Mouse (Mus musculus) cortical plate, adult 2 months (tissue): ENCODE measurements around the gene Gabbr2. TPM values are rescaled to one million over a fixed set of nuclear protein-coding genes. Genes with fewer than 3 reads are reported as not detected.

ENCODE experiments used
- H3K27ac ChIP-seq: fragments of 200-500 bp; 2 replicates; pipeline ENCODE4 v1.5.1; 2012; ENCODE audit warnings: low read length, control low read depth, inconsistent platforms; ENCODE audit not compliant: insufficient read depth
- H3K4me1 ChIP-seq: fragments of 200-500 bp; 2 replicates; pipeline ENCODE4 v1.6.1; 2011; ENCODE audit warnings: low read length; ENCODE audit not compliant: control insufficient read depth, insufficient read depth
- H3K4me3 ChIP-seq: fragments of 200-500 bp; 2 replicates; pipeline ENCODE4 v1.5.1; 2011; ENCODE audit warnings: mild to moderate bottlenecking, low read length, control low read depth; ENCODE audit not compliant: insufficient read depth
- CTCF ChIP-seq: fragments of 200-500 bp; IDR thresholded peaks from 2 replicates; pipeline ENCODE4 v1.5.1; 2011; ENCODE audit warnings: mild to moderate bottlenecking, control low read depth, low read length; ENCODE audit not compliant: insufficient read depth; ENCODE audit errors: extremely low read depth
- POLR2A ChIP-seq: fragments of 200-500 bp; IDR thresholded peaks from 2 replicates; pipeline ENCODE4 v1.6.1; 2011; ENCODE audit warnings: mild to moderate bottlenecking, low read length, control low read depth; ENCODE audit not compliant: insufficient read depth; ENCODE audit errors: extremely low read depth
- polyA plus RNA-seq: library from polyadenylated mRNA; depleted of rRNA; stranded (reverse); fragments of >200 nt; gene quantifications from 2 replicates; pipeline ENCODE4 v1.2.3, GENCODE M21; 2012

Gene Gabbr2
- polyA plus RNA-seq, 1 experiment = 139 TPM

DNA sequence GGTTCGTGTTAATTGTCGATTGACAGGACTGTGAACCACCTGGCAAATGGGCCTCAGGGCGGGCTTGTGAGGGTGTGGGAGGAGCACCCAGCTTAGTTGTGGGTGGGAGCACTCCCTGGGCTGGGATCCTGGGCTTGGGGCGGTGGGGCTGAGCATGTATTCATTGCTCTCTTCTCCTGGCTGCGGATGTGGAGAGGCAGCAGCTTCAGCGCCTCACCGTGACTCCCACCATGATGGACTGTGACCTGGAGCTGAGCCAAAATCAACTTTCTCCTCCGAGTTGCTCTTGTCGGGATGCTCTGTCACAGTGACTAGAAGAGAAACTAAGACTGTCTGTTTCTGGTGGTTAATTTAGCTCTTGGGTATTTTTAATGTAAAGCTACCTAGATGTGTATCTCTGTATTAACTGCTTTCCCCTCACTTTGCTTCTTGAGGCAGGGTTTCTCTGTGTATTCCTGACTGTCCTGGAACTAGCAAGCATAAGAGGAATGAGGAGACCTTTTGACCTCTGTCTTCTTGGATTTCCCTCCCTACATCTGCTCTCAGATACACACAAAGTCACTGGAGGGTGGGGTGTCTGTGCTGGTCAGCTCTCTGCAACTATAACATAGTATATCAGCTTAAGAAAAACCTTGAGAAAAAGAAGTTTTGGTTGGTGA lies 200.9 kb downstream of the Gabbr2 start:
- Histone ChIP-seq H3K27ac (no peak overlapping the region), H3K4me1 (peaks cover 7% of the 10 kb centered on the region)
- TF ChIP-seq CTCF (no peak), POLR2A (no peak)

DNA sequence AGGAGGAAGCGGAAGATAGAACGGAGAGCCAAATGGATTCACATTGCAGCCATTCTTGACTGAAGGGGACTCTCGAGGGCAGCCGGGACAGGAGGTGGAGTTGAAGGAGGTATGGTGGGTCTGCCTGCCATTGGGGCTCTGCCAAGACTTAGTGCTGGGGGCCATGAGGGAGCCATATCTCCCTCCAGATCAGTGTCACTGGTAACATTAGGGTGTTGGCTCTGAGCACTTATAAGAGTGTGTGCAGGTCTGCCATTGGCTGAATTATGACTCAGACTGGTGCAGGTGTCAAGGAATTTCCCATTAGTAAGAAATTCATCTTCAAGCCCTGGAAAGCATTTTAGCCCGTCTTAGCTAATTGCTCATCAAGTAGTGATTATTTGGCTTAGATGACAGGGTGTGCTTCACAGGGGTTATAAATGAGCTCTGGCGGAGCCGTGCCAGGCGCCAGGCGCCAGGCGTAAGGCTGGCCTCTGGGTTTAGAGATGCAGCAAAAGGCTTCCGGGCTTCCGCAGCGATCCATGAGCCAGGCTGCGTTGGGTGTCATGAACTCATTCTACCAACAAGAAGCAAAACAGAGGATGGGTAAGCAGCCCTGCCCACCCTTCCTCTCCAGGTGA lies 207.1 kb downstream of the Gabbr2 start:
- Histone ChIP-seq H3K4me3 (no peak overlapping the region), H3K4me1 (no peaks in the 10 kb centered on the region), H3K27ac (0 out of 2 replicates have a peak overlapping the region, but pooled peaks have one; percentile 17)
- TF ChIP-seq CTCF (no peak), POLR2A (no peak)

More for the DNA sequence above, 200.9 kb downstream of the Gabbr2 start:
- no peak overlapping the region for H3K4me3 ChIP-seq

- no peak overlapping the region for H3K27ac ChIP-seq
- H3K4me3 ChIP-seq = no peak overlapping the region
- H3K4me1 ChIP-seq = no peaks in the 10 kb centered on the region
- TF ChIP-seq CTCF (peak; percentile 30; the same call in 1 of the 2 replicates), POLR2A (no peak)
These were observed 210.6 kb downstream of the Gabbr2 start for GRCm38 (mm10) chr4:46781109-46781508.

- no peak overlapping the region for H3K27ac ChIP-seq
- H3K4me1 ChIP-seq = peaks cover 14% of the 10 kb centered on the region
- TF ChIP-seq POLR2A = no peak
- TF ChIP-seq CTCF = no peak
- no peak overlapping the region for H3K4me3 ChIP-seq
These were observed 215.7 kb downstream of the Gabbr2 start for GRCm38 (mm10) chr4:46775959-46776358.

DNA sequence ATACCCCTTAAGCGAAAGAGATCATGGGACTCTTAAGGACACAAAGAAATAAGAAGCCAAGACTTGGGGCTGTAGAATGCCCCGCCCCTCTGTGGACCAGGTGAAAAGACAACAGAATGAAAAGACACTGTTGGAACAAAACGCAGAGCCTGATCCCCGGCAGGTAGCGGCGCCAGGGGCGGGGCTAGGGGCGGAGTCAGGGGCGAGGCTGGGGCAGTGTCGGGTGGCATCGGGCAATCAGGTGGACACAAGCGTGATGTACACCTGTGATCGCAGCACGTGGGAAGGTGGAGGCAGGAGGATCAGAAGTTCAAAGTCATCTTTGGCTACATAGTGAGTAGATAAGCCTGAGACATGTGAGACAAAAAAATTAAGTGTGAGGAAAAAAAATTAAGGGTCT lies 217.0 kb downstream of the Gabbr2 start:
- no peak overlapping the region for H3K27ac ChIP-seq

GRCm38 (mm10) chr4:46773243-46773642 lies 218.4 kb downstream of the Gabbr2 start:
- no peak overlapping the region for H3K4me3 ChIP-seq
- 0 out of 2 replicates have a peak overlapping the region, but pooled peaks have one; percentile 17 for H3K27ac ChIP-seq
- TF ChIP-seq POLR2A (no peak), CTCF (peak; percentile 36)
- peaks cover 21% of the 10 kb centered on the region for H3K4me1 ChIP-seq

More for the DNA sequence above, 217.0 kb downstream of the Gabbr2 start:
- TF ChIP-seq POLR2A = no peak
- TF ChIP-seq CTCF = no peak
- Histone ChIP-seq H3K4me1 (peaks cover 21% of the 10 kb centered on the region), H3K4me3 (no peak overlapping the region)

- TF ChIP-seq POLR2A (no peak), CTCF (no peak)
- Histone ChIP-seq H3K27ac (0 out of 2 replicates have a peak overlapping the region, but pooled peaks have one; percentile 69), H3K4me1 (peaks cover 21% of the 10 kb centered on the region), H3K4me3 (no peak overlapping the region)
These were observed 219.1 kb downstream of the Gabbr2 start for GRCm38 (mm10) chr4:46772591-46772990.

DNA sequence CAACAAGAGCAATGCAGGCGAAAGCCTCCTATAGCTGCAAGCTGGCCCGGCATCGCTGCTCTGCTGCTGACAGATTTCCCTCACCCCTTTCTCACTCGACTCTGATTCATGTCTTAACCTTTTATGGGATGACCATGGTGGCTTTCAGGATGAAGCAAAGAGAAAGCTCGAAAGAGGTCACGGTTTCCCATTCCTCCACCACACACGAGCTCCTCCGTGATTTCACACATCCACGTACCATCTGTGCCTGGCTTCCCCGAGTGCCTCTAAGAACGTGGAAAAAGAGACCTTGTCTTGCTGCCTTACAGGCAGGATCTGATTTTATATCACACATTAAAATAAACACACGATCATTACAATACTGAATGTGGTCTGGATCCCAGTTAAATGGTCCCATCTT lies 220.6 kb downstream of the Gabbr2 start:
- TF ChIP-seq POLR2A (no peak), CTCF (no peak)
- H3K4me1 ChIP-seq = peaks cover 21% of the 10 kb centered on the region
- peak overlapping the region; percentile 70 for H3K27ac ChIP-seq
- no peak overlapping the region for H3K4me3 ChIP-seq

DNA sequence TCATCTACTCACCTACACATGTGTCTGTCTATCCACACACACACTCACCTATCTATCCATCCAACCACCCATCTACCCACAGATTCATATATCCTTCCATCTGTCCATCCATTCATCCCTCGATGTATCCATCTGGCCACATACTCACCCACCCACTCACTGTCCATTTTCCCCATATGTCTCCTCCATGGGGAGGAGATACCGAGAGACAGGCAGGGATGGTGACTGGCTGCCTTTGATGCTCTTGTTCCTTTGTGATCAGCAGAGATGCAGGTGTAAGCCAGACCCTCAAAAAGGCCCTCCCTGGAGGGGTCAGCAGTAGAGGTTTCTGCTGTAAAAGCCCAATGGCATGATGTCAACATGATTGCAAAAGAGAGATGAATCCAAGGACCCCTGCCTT lies 221.0 kb downstream of the Gabbr2 start:
- Histone ChIP-seq H3K4me1 (peaks cover 20% of the 10 kb centered on the region), H3K4me3 (no peak overlapping the region), H3K27ac (peak overlapping the region; percentile 70)
- TF ChIP-seq CTCF = no peak
- TF ChIP-seq POLR2A = no peak

- Histone ChIP-seq H3K27ac (peak overlapping the region; percentile 28; the same call in 1 of the 2 replicates), H3K4me3 (no peak overlapping the region), H3K4me1 (peaks cover 20% of the 10 kb centered on the region)
- no peak for TF ChIP-seq POLR2A
- no peak for TF ChIP-seq CTCF
These were observed 221.6 kb downstream of the Gabbr2 start for GRCm38 (mm10) chr4:46770090-46770489.
